Mouse (Mus musculus): ENCODE measurements around the gene Etfb. TPM values are rescaled to one million over a fixed set of nuclear protein-coding genes. Genes with fewer than 3 reads are reported as not detected.
"Not testable (repeated sequence)": the region's sequence is repeated elsewhere in the genome, so short reads cannot be mapped to it uniquely, and the experiment has no call there.

Etfb gene
- polyA plus RNA-seq (2015; fragmentation: Nextera tagmentation; extraction: Ambion mirVana), result 96.3 and 105 TPM in 2 replicates

DNA sequence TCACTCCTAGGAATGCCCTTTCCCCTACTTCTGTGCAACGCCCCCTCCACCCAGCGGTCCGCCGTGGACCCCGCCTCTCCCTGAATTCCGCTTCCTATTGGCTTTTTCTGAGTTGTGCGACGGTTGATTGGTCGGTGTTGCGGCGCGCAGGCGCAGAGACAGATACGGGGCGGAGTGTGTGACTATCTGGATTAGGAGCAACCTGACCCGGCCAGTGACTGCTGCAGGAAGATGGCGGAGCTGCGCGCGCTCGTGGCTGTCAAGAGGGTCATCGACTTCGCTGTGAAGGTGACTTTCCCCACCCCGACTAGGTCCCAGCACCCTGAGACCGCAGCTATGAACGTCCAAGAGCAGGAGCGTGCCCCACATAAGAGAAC is at the start of gene Etfb, which contains the start of gene Gm45233:
Gene Etfb, plus strand, starts transcription at position 167 of the 377 bp plus-strand sequence.
Gene Gm45233, plus strand, starts transcription at position 212 of the 377 bp plus-strand sequence.
- Histone ChIP-seq H3K27ac (ENCODE audit: low read length) (peak within 1 kb of the TSS; percentile 90), H3K4me3 (ENCODE audit: low read depth, low read length) (peak within 1 kb of the TSS; percentile 45), H3K27me3 (ENCODE audit: control insufficient read depth, insufficient read depth, low read depth, low read length) (no peaks in the 10 kb centered on the region), H3K4me2 (ENCODE audit: low read length) (peak within 1 kb of the TSS; percentile 73), H3K36me3 (ENCODE audit: control insufficient read depth, insufficient read depth, low read length) (no peaks in the 10 kb centered on the region), H3K4me1 (ENCODE audit: control insufficient read depth, insufficient read depth, low read length) (peaks cover 16% of the 10 kb centered on the region), H3K9me3 (replicated peaks; ENCODE audit: control insufficient read depth, low read length, poor library complexity, severe bottlenecking) (no peaks in the 10 kb centered on the region), H3K9ac (ENCODE audit: low read depth, low read length) (peak within 1 kb of the TSS; percentile 75)
- ATAC-seq, result peak; percentile 98
- under 1% methylated on average over 27 of the region's 27 CpGs for WGBS

GRCm38 (mm10) chr7:43399501-43399900 is 44.4 kb upstream of the Etfb start:
- Histone ChIP-seq H3K27me3 (ENCODE audit: control insufficient read depth, insufficient read depth, low read depth, low read length) (no peaks in the 10 kb centered on the region), H3K27ac (ENCODE audit: low read length) (no peak overlapping the region), H3K4me1 (ENCODE audit: control insufficient read depth, insufficient read depth, low read length) (no peaks in the 10 kb centered on the region), H3K4me3 (ENCODE audit: low read depth, low read length) (no peak overlapping the region), H3K36me3 (ENCODE audit: control insufficient read depth, insufficient read depth, low read length) (no peaks in the 10 kb centered on the region), H3K4me2 (ENCODE audit: low read length) (no peak overlapping the region), H3K9me3 (replicated peaks; ENCODE audit: control insufficient read depth, low read length, poor library complexity, severe bottlenecking) (no peaks in the 10 kb centered on the region), H3K9ac (ENCODE audit: low read depth, low read length) (no peak overlapping the region)
- ATAC-seq, result no peak
- WGBS, result 73% methylated on average over 2 of the region's 2 CpGs

- H3K9ac ChIP-seq (ENCODE audit: low read depth, low read length), result no peak overlapping the region
- no peaks in the 10 kb centered on the region for H3K9me3 ChIP-seq (replicated peaks; ENCODE audit: control insufficient read depth, low read length, poor library complexity, severe bottlenecking)
- no peak overlapping the region for H3K4me3 ChIP-seq (ENCODE audit: low read depth, low read length)
- H3K27me3 ChIP-seq (ENCODE audit: control insufficient read depth, insufficient read depth, low read depth, low read length), result no peaks in the 10 kb centered on the region
- no peaks in the 10 kb centered on the region for H3K4me1 ChIP-seq (ENCODE audit: control insufficient read depth, insufficient read depth, low read length)
- no peak overlapping the region for H3K4me2 ChIP-seq (ENCODE audit: low read length)
- H3K36me3 ChIP-seq (ENCODE audit: control insufficient read depth, insufficient read depth, low read length), result no peaks in the 10 kb centered on the region
- no peak overlapping the region for H3K27ac ChIP-seq (ENCODE audit: low read length)
- ATAC-seq, result no peak
- 56% methylated on average over 2 of the region's 2 CpGs for WGBS
Measured at GRCm38 (mm10) chr7:43402718-43403117, 41.2 kb upstream of the Etfb start.

DNA sequence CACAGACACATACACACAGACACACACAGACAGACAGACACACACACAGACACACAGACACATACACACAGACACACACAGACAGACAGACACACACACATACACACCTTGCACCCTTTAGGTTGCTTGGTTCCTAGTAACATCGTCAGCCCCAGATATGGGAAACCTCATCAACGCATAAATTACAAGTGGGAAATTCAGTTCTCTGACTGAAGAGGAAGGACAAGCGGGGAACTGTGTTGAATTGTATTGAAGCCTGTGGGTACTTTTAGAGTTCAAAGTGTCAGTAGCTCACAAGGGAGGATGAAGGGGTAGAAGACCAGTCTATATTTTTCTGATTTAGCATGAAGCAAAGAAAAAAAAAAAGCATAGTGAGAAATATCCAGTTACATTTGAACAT is 36.3 kb upstream of the Etfb start:
- Histone ChIP-seq H3K4me1 (ENCODE audit: control insufficient read depth, insufficient read depth, low read length) (no peaks in the 10 kb centered on the region), H3K9me3 (replicated peaks; ENCODE audit: control insufficient read depth, low read length, poor library complexity, severe bottlenecking) (no peaks in the 10 kb centered on the region), H3K27me3 (ENCODE audit: control insufficient read depth, insufficient read depth, low read depth, low read length) (no peaks in the 10 kb centered on the region), H3K4me3 (ENCODE audit: low read depth, low read length) (no peak overlapping the region), H3K36me3 (ENCODE audit: control insufficient read depth, insufficient read depth, low read length) (no peaks in the 10 kb centered on the region), H3K27ac (ENCODE audit: low read length) (no peak overlapping the region), H3K4me2 (ENCODE audit: low read length) (no peak overlapping the region), H3K9ac (ENCODE audit: low read depth, low read length) (no peak overlapping the region)
- 90% methylated on average over 3 of the region's 3 CpGs for WGBS
- ATAC-seq, result no peak

DNA sequence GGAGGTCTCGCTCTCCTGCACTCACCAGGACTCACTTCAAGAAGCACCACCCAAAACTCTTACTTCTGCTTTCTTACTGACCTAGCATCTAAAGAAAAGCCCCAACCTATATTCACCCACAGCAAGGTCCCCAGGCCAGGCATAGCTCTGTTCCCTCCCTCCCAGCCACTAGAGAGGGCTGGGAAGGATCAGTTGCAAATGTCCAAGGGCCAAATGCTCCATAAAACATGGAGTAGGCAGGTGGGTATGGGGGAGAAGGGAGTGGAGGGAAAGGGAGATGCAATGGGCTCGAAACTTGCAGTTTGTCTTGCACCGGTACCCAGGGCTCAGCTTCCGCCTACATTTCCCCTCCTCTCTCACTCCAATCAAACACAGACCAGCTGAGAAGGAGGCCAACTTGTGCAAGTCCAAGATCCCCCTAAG is 35.7 kb upstream of the Etfb start, which contains the start of gene Siglecg:
Gene Siglecg, plus strand, starts transcription at position 74 of the 423 bp plus-strand sequence.
- WGBS, result 83% methylated on average over 4 of the region's 4 CpGs
- Histone ChIP-seq H3K36me3 (ENCODE audit: control insufficient read depth, insufficient read depth, low read length) (no peaks in the 10 kb centered on the region), H3K4me2 (ENCODE audit: low read length) (no peak within 1 kb of the TSS), H3K27me3 (ENCODE audit: control insufficient read depth, insufficient read depth, low read depth, low read length) (no peaks in the 10 kb centered on the region), H3K4me1 (ENCODE audit: control insufficient read depth, insufficient read depth, low read length) (no peaks in the 10 kb centered on the region), H3K27ac (ENCODE audit: low read length) (no peak within 1 kb of the TSS), H3K9ac (ENCODE audit: low read depth, low read length) (no peak within 1 kb of the TSS), H3K4me3 (ENCODE audit: low read depth, low read length) (no peak within 1 kb of the TSS), H3K9me3 (replicated peaks; ENCODE audit: control insufficient read depth, low read length, poor library complexity, severe bottlenecking) (no peaks in the 10 kb centered on the region)
- no peak for ATAC-seq

DNA sequence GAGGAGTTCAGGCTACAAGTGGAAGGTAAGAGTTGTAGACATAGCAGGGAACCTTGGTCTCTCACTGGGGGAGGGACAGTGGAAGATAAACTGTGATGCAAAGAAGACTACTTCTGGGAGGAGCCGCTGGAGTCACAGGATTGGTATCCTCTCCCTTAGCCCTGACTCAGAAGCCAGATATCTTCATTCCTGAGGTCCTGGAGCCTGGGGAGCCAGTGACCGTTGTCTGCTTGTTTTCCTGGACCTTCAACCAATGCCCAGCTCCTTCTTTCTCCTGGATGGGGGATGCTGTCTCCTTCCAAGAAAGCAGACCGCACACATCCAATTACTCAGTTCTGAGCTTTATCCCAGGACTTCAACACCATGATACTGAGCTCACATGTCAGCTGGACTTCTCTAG is 34.8 kb upstream of the Etfb start:
- H3K36me3 ChIP-seq (ENCODE audit: control insufficient read depth, insufficient read depth, low read length), result no peaks in the 10 kb centered on the region
- H3K4me1 ChIP-seq (ENCODE audit: control insufficient read depth, insufficient read depth, low read length), result no peaks in the 10 kb centered on the region
- no peak overlapping the region for H3K4me3 ChIP-seq (ENCODE audit: low read depth, low read length)
- no peak overlapping the region for H3K4me2 ChIP-seq (ENCODE audit: low read length)
- no peaks in the 10 kb centered on the region for H3K27me3 ChIP-seq (ENCODE audit: control insufficient read depth, insufficient read depth, low read depth, low read length)
- no peaks in the 10 kb centered on the region for H3K9me3 ChIP-seq (replicated peaks; ENCODE audit: control insufficient read depth, low read length, poor library complexity, severe bottlenecking)
- no peak overlapping the region for H3K9ac ChIP-seq (ENCODE audit: low read depth, low read length)
- H3K27ac ChIP-seq (ENCODE audit: low read length), result no peak overlapping the region
- 79% methylated on average over 3 of the region's 3 CpGs for WGBS
- no peak for ATAC-seq

- not testable (repeated sequence) for H3K36me3 ChIP-seq (ENCODE audit: control insufficient read depth, insufficient read depth, low read length); ATAC-seq; H3K4me2 ChIP-seq (ENCODE audit: low read length); H3K9me3 ChIP-seq (replicated peaks; ENCODE audit: control insufficient read depth, low read length, poor library complexity, severe bottlenecking); H3K4me1 ChIP-seq (ENCODE audit: control insufficient read depth, insufficient read depth, low read length); H3K27me3 ChIP-seq (ENCODE audit: control insufficient read depth, insufficient read depth, low read depth, low read length); H3K4me3 ChIP-seq (ENCODE audit: low read depth, low read length); H3K27ac ChIP-seq (ENCODE audit: low read length); H3K9ac ChIP-seq (ENCODE audit: low read depth, low read length)
- WGBS, result 61% methylated on average over 3 of the region's 4 CpGs
Measured at GRCm38 (mm10) chr7:43411724-43412123, 32.2 kb upstream of the Etfb start.

DNA sequence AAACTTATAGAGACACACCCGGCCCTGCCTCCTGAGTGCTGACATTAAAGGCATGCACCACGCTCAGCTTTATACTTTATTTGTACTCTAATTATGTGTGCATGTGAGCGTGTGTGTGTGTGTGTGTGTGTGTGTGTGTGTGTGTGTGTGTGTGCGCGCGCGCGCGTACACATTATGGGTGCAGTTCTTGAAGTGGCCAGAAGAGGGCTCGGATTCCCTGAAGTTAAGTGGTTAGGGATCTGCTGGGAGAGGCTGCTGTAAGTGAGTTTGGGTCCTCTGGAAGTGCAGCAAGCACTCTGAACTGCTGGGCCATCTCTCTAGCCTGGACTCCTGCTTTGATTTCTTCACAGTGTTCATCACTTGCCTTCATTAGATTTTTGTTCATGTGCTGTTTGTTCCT is 26.6 kb upstream of the Etfb start:
- Histone ChIP-seq H3K4me2 (ENCODE audit: low read length) (no peak overlapping the region), H3K27me3 (ENCODE audit: control insufficient read depth, insufficient read depth, low read depth, low read length) (no peaks in the 10 kb centered on the region), H3K9me3 (replicated peaks; ENCODE audit: control insufficient read depth, low read length, poor library complexity, severe bottlenecking) (no peaks in the 10 kb centered on the region), H3K9ac (ENCODE audit: low read depth, low read length) (no peak overlapping the region), H3K4me3 (ENCODE audit: low read depth, low read length) (no peak overlapping the region), H3K4me1 (ENCODE audit: control insufficient read depth, insufficient read depth, low read length) (no peaks in the 10 kb centered on the region), H3K27ac (ENCODE audit: low read length) (no peak overlapping the region), H3K36me3 (ENCODE audit: control insufficient read depth, insufficient read depth, low read length) (no peaks in the 10 kb centered on the region)
- WGBS, result 84% methylated on average over 10 of the region's 10 CpGs
- no peak for ATAC-seq

DNA sequence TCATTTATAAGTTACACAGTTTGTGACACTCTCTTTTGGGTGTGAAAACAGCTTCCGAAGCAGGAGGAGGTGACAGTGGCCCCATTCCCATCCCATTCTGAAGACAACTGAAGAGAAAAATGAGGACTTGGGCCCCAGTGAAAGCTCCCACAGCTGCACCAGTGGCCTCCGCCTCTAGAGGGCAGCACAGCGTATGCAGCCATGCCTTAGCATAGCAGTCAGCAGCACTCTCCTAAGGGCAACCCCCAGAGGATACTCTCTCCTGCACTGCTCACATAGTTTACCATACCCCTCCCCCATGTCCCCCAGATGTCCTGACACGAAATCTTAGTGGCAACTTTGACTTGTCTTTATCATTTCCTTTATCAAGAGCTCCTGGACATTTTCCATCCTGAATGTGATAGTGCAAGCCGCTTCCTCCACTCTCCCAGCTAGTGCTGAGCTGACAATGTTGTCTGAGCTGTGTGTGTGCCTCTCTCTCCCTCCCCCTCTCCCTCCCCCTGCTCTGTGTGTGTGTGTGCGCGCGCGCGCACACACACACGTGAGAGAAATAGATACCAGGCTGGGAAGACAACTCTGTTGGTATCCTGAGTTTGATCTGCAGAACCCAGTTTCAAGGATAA is 20.8 kb upstream of the Etfb start:
- Histone ChIP-seq H3K27ac (ENCODE audit: low read length) (no peak overlapping the region), H3K36me3 (ENCODE audit: control insufficient read depth, insufficient read depth, low read length) (no peaks in the 10 kb centered on the region), H3K9ac (ENCODE audit: low read depth, low read length) (no peak overlapping the region), H3K4me2 (ENCODE audit: low read length) (peak overlapping the region; percentile 30), H3K4me3 (ENCODE audit: low read depth, low read length) (no peak overlapping the region), H3K9me3 (replicated peaks; ENCODE audit: control insufficient read depth, low read length, poor library complexity, severe bottlenecking) (no peaks in the 10 kb centered on the region), H3K27me3 (ENCODE audit: control insufficient read depth, insufficient read depth, low read depth, low read length) (no peaks in the 10 kb centered on the region), H3K4me1 (ENCODE audit: control insufficient read depth, insufficient read depth, low read length) (no peaks in the 10 kb centered on the region)
- WGBS, result 7% methylated on average over 11 of the region's 11 CpGs
- ATAC-seq, result peak; percentile 94
